Mouse (Mus musculus): ENCODE data around the gene Hist1h1c. TPM values are rescaled to one million over a fixed set of nuclear protein-coding genes. Genes with fewer than 3 reads are reported as not detected.

Hist1h1c gene
- polyA plus RNA-seq, 1 experiment: 10.8 TPM

GRCm38 (mm10) chr13:23724239-23724638 lies 14.4 kb upstream of the Hist1h1c start:
- no peaks in the 10 kb centered on the region for H3K36me3 ChIP-seq (ENCODE audit: control insufficient read depth, insufficient read depth, low read length, poor library complexity, severe bottlenecking)
- no peak overlapping the region for H3K4me3 ChIP-seq (ENCODE audit: low read depth, low read length)
- no peaks in the 10 kb centered on the region for H3K4me1 ChIP-seq (ENCODE audit: control insufficient read depth, insufficient read depth, low read length)
- H3K9ac ChIP-seq (ENCODE audit: low read depth, poor library complexity, severe bottlenecking): no peak overlapping the region
- no peak overlapping the region for H3K27ac ChIP-seq (ENCODE audit: insufficient read depth, low read length)
- no peaks in the 10 kb centered on the region for H3K27me3 ChIP-seq (ENCODE audit: control insufficient read depth, insufficient read depth, low read length, poor library complexity, severe bottlenecking)
- TF ChIP-seq CTCF (IDR thresholded peaks at IDR 0.05; ENCODE audit: low read depth, low read length) (no peak), POLR2A (IDR thresholded peaks at IDR 0.05; ENCODE audit: insufficient read depth, low read length) (no peak), EP300 (IDR thresholded peaks at IDR 0.05; ENCODE audit: insufficient read depth, low read depth, low read length) (no peak)
- no peaks in the 10 kb centered on the region for H3K9me3 ChIP-seq (replicated peaks; ENCODE audit: control insufficient read depth, insufficient read depth, low read length, poor library complexity, severe bottlenecking)

GRCm38 (mm10) chr13:23725213-23725612 lies 13.4 kb upstream of the Hist1h1c start:
- no peaks in the 10 kb centered on the region for H3K27me3 ChIP-seq (ENCODE audit: control insufficient read depth, insufficient read depth, low read length, poor library complexity, severe bottlenecking)
- no peaks in the 10 kb centered on the region for H3K4me1 ChIP-seq (ENCODE audit: control insufficient read depth, insufficient read depth, low read length)
- H3K9me3 ChIP-seq (replicated peaks; ENCODE audit: control insufficient read depth, insufficient read depth, low read length, poor library complexity, severe bottlenecking): no peaks in the 10 kb centered on the region
- no peak overlapping the region for H3K4me3 ChIP-seq (ENCODE audit: low read depth, low read length)
- H3K9ac ChIP-seq (ENCODE audit: low read depth, poor library complexity, severe bottlenecking): no peak overlapping the region
- no peak for TF ChIP-seq POLR2A (IDR thresholded peaks at IDR 0.05; ENCODE audit: insufficient read depth, low read length)
- TF ChIP-seq EP300 (IDR thresholded peaks at IDR 0.05; ENCODE audit: insufficient read depth, low read depth, low read length): no peak
- no peak for TF ChIP-seq CTCF (IDR thresholded peaks at IDR 0.05; ENCODE audit: low read depth, low read length)
- H3K27ac ChIP-seq (ENCODE audit: insufficient read depth, low read length): no peak overlapping the region
- H3K36me3 ChIP-seq (ENCODE audit: control insufficient read depth, insufficient read depth, low read length, poor library complexity, severe bottlenecking): no peaks in the 10 kb centered on the region

DNA sequence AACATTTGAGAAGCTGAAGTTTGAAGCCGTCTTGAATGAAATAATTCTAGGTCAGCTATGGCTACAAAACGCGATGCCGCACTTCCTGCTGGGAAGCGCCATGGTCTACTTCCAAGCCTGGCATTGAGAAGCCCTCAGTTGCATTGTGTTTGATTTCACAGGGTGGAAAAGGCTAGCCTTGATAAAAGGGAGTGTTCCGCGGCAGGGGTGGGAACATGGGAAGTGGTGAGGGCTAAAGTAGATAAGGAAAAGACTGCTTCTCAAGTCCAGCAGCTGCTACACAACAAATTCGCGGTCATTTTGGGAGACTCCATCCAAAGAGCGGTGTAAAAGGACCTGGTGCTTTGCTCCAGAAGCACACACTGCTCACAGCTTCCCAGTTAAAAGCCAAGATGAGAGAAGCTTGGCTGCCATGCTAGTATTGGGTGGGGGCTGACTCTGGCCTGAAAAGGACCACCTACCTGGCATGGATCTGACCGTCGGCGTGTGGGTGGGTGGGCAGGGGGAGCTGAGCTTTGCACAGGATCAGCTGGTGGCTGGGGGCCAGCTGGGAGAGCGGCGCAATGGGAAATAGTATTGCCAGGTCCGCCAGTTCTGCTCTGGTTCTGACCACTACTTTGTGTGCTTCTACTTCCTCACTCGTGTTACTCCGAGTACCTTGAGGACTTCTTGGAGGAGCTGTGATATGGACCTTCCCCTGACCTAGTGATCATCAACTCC lies 10.0 kb upstream of the Hist1h1c start:
- Histone ChIP-seq H3K4me1 (ENCODE audit: control insufficient read depth, insufficient read depth, low read length) (no peaks in the 10 kb centered on the region), H3K36me3 (ENCODE audit: control insufficient read depth, insufficient read depth, low read length, poor library complexity, severe bottlenecking) (no peaks in the 10 kb centered on the region), H3K27ac (ENCODE audit: insufficient read depth, low read length) (no peak overlapping the region), H3K9me3 (replicated peaks; ENCODE audit: control insufficient read depth, insufficient read depth, low read length, poor library complexity, severe bottlenecking) (no peaks in the 10 kb centered on the region), H3K4me3 (ENCODE audit: low read depth, low read length) (no peak overlapping the region), H3K9ac (ENCODE audit: low read depth, poor library complexity, severe bottlenecking) (no peak overlapping the region), H3K27me3 (ENCODE audit: control insufficient read depth, insufficient read depth, low read length, poor library complexity, severe bottlenecking) (no peaks in the 10 kb centered on the region)
- no peak for TF ChIP-seq CTCF (IDR thresholded peaks at IDR 0.05; ENCODE audit: low read depth, low read length)

- Histone ChIP-seq H3K9ac (ENCODE audit: low read depth, poor library complexity, severe bottlenecking) (no peak overlapping the region), H3K27me3 (ENCODE audit: control insufficient read depth, insufficient read depth, low read length, poor library complexity, severe bottlenecking) (no peaks in the 10 kb centered on the region), H3K4me1 (ENCODE audit: control insufficient read depth, insufficient read depth, low read length) (no peaks in the 10 kb centered on the region), H3K9me3 (replicated peaks; ENCODE audit: control insufficient read depth, insufficient read depth, low read length, poor library complexity, severe bottlenecking) (no peaks in the 10 kb centered on the region), H3K27ac (ENCODE audit: insufficient read depth, low read length) (no peak overlapping the region), H3K36me3 (ENCODE audit: control insufficient read depth, insufficient read depth, low read length, poor library complexity, severe bottlenecking) (no peaks in the 10 kb centered on the region), H3K4me3 (ENCODE audit: low read depth, low read length) (no peak overlapping the region)
- no peak for TF ChIP-seq EP300 (IDR thresholded peaks at IDR 0.05; ENCODE audit: insufficient read depth, low read depth, low read length)
- no peak for TF ChIP-seq CTCF (IDR thresholded peaks at IDR 0.05; ENCODE audit: low read depth, low read length)
- no peak for TF ChIP-seq POLR2A (IDR thresholded peaks at IDR 0.05; ENCODE audit: insufficient read depth, low read length)
These were observed 9.4 kb upstream of the Hist1h1c start for GRCm38 (mm10) chr13:23729192-23729525.

DNA sequence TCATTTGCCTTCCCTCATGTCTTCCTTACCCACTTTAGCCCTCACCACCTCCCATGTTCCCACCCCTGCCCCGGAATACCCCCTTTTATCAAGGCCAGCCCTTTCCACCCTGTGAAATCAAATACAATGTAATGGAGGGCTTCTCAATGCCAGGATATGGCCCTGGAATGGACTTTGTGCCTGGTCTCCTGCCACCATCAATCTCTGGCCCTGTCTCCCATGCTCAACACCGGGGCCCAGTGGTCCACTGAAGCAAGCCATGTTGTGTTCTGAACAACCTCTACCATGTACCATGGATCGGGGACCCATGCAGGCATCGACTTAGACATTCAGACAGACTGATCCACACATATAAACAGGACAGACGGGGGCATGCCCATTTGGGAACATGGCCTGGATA lies 8.9 kb upstream of the Hist1h1c start:
- no peaks in the 10 kb centered on the region for H3K36me3 ChIP-seq (ENCODE audit: control insufficient read depth, insufficient read depth, low read length, poor library complexity, severe bottlenecking)
- H3K4me3 ChIP-seq (ENCODE audit: low read depth, low read length): no peak overlapping the region
- H3K9ac ChIP-seq (ENCODE audit: low read depth, poor library complexity, severe bottlenecking): no peak overlapping the region
- no peaks in the 10 kb centered on the region for H3K9me3 ChIP-seq (replicated peaks; ENCODE audit: control insufficient read depth, insufficient read depth, low read length, poor library complexity, severe bottlenecking)
- TF ChIP-seq POLR2A (IDR thresholded peaks at IDR 0.05; ENCODE audit: insufficient read depth, low read length): no peak
- no peak for TF ChIP-seq CTCF (IDR thresholded peaks at IDR 0.05; ENCODE audit: low read depth, low read length)
- no peak for TF ChIP-seq EP300 (IDR thresholded peaks at IDR 0.05; ENCODE audit: insufficient read depth, low read depth, low read length)
- H3K4me1 ChIP-seq (ENCODE audit: control insufficient read depth, insufficient read depth, low read length): no peaks in the 10 kb centered on the region
- no peak overlapping the region for H3K27ac ChIP-seq (ENCODE audit: insufficient read depth, low read length)
- no peaks in the 10 kb centered on the region for H3K27me3 ChIP-seq (ENCODE audit: control insufficient read depth, insufficient read depth, low read length, poor library complexity, severe bottlenecking)

DNA sequence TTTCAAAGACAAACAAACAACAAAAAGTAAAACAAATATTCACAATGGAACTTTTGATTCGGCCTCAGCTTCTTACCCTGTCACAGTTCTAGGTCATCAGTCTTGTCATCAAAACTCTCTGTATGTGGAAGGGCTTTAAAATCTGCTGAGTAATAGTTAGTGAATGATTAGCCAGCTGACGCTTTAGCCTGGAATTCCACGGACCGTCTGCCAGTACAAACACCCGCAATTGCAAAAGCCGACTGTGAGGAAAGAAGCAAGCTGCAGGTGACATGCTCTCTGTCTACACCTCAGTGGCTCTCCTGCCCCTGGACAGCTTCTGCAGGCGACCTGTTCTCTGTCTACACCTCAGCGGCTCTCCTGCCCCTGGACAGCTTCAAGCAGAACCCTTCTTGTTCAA lies 8.1 kb upstream of the Hist1h1c start:
- no peaks in the 10 kb centered on the region for H3K4me1 ChIP-seq (ENCODE audit: control insufficient read depth, insufficient read depth, low read length)
- no peaks in the 10 kb centered on the region for H3K27me3 ChIP-seq (ENCODE audit: control insufficient read depth, insufficient read depth, low read length, poor library complexity, severe bottlenecking)
- no peaks in the 10 kb centered on the region for H3K9me3 ChIP-seq (replicated peaks; ENCODE audit: control insufficient read depth, insufficient read depth, low read length, poor library complexity, severe bottlenecking)
- TF ChIP-seq CTCF (IDR thresholded peaks at IDR 0.05; ENCODE audit: low read depth, low read length) (no peak), POLR2A (IDR thresholded peaks at IDR 0.05; ENCODE audit: insufficient read depth, low read length) (no peak), EP300 (IDR thresholded peaks at IDR 0.05; ENCODE audit: insufficient read depth, low read depth, low read length) (no peak)
- no peaks in the 10 kb centered on the region for H3K36me3 ChIP-seq (ENCODE audit: control insufficient read depth, insufficient read depth, low read length, poor library complexity, severe bottlenecking)
- no peak overlapping the region for H3K27ac ChIP-seq (ENCODE audit: insufficient read depth, low read length)
- H3K4me3 ChIP-seq (ENCODE audit: low read depth, low read length): no peak overlapping the region
- H3K9ac ChIP-seq (ENCODE audit: low read depth, poor library complexity, severe bottlenecking): no peak overlapping the region
